Mouse (Mus musculus): ENCODE measurements around the gene Tbc1d14. TPM values are rescaled to one million over a fixed set of nuclear protein-coding genes. Genes with fewer than 3 reads are reported as not detected.

Gene Tbc1d14
- total RNA-seq, 2 experiments from 2014 or later: 50.3 to 65.3 TPM

- no peak for DNase-seq (ENCODE audit: low spot score in 2 of 2)
Observed at GRCm38 (mm10) chr5:36556906-36557305, 36.2 kb downstream of the Tbc1d14 start.

GRCm38 (mm10) chr5:36556289-36556688 lies 36.8 kb downstream of the Tbc1d14 start:
- no peak for DNase-seq (ENCODE audit: low spot score in 2 of 2)

GRCm38 (mm10) chr5:36554496-36554895 lies 38.6 kb downstream of the Tbc1d14 start:
- DNase-seq (ENCODE audit: low spot score in 2 of 2): no peak

- DNase-seq (ENCODE audit: low spot score in 2 of 2): no peak
Observed at GRCm38 (mm10) chr5:36553886-36554285, 39.2 kb downstream of the Tbc1d14 start.

- DNase-seq (ENCODE audit: low spot score in 2 of 2): no peak
Observed at GRCm38 (mm10) chr5:36553056-36553606, 39.9 kb downstream of the Tbc1d14 start.

GRCm38 (mm10) chr5:36552391-36552790 lies 40.7 kb downstream of the Tbc1d14 start:
- DNase-seq (ENCODE audit: low spot score in 2 of 2): no peak

- DNase-seq (ENCODE audit: low spot score in 2 of 2): no peak
Observed at GRCm38 (mm10) chr5:36549243-36549642, 43.8 kb downstream of the Tbc1d14 start.

- DNase-seq (ENCODE audit: low spot score in 2 of 2): no peak
Observed at GRCm38 (mm10) chr5:36544765-36545164, 48.3 kb downstream of the Tbc1d14 start.

- no peak for DNase-seq (ENCODE audit: low spot score in 2 of 2)
Observed at GRCm38 (mm10) chr5:36540928-36541327, 52.1 kb downstream of the Tbc1d14 start.

- no peak for DNase-seq (ENCODE audit: low spot score in 2 of 2)
Observed at GRCm38 (mm10) chr5:36538576-36539187, 54.4 kb downstream of the Tbc1d14 start.

GRCm38 (mm10) chr5:36536424-36536823 lies 56.7 kb downstream of the Tbc1d14 start:
- DNase-seq (ENCODE audit: low spot score in 2 of 2): no peak

GRCm38 (mm10) chr5:36535438-36536176 lies 57.5 kb downstream of the Tbc1d14 start:
- DNase-seq (ENCODE audit: low spot score in 2 of 2): no peak

- DNase-seq (ENCODE audit: low spot score in 2 of 2): no peak
Observed at GRCm38 (mm10) chr5:36534455-36535030, 58.5 kb downstream of the Tbc1d14 start.

- peak; percentile 89 to 94 for DNase-seq (ENCODE audit: low spot score in 2 of 2)
Observed at GRCm38 (mm10) chr5:36530129-36530751, 62.8 kb downstream of the Tbc1d14 start.

- DNase-seq (ENCODE audit: low spot score in 2 of 2): no peak
Observed at GRCm38 (mm10) chr5:36529698-36530097, 63.4 kb downstream of the Tbc1d14 start.

- no peak for DNase-seq (ENCODE audit: low spot score in 2 of 2)
Observed at GRCm38 (mm10) chr5:36526921-36527320, 66.2 kb downstream of the Tbc1d14 start.

GRCm38 (mm10) chr5:36526274-36526673 lies 66.8 kb downstream of the Tbc1d14 start:
- no peak for DNase-seq (ENCODE audit: low spot score in 2 of 2)

- DNase-seq (ENCODE audit: low spot score in 2 of 2): no peak
Observed at GRCm38 (mm10) chr5:36525216-36525615, 67.9 kb downstream of the Tbc1d14 start.

- no peak for DNase-seq (ENCODE audit: low spot score in 2 of 2)
Observed at GRCm38 (mm10) chr5:36523219-36523703, 69.8 kb downstream of the Tbc1d14 start.

- DNase-seq (ENCODE audit: low spot score in 2 of 2): no peak
Observed at GRCm38 (mm10) chr5:36522782-36523181, 70.3 kb downstream of the Tbc1d14 start.

GRCm38 (mm10) chr5:36519751-36520150 lies 73.3 kb downstream of the Tbc1d14 start:
- DNase-seq (ENCODE audit: low spot score in 2 of 2): no peak
